Mouse (Mus musculus) limb, embryonic 13.5 days (tissue): ENCODE results near the gene Pbx3. TPM values are rescaled to one million over a fixed set of nuclear protein-coding genes. Genes with fewer than 3 reads are reported as not detected.

Experiments
- ATAC-seq: fragments of 200-750 bp; cut with Nextera tagmentation; 2 replicates; pipeline ENCODE4 v1.8.0; 2017; ENCODE audit warnings: low read depth, moderate number of reproducible peaks, moderate TSS enrichment; ENCODE audit not compliant: low FRiP score
- H3K27ac ChIP-seq: fragments of 300-500 bp; sonication (generic); 2 replicates; pipeline ENCODE4 v1.5.1; 2015; ENCODE audit warnings: inconsistent platforms, mild to moderate bottlenecking, moderate library complexity
- H3K27me3 ChIP-seq: fragments of 300-500 bp; sonication (generic); 2 replicates; pipeline ENCODE4 v1.6.1; 2015; ENCODE audit warnings: mild to moderate bottlenecking, inconsistent platforms
- H3K36me3 ChIP-seq: fragments of 300-500 bp; sonication (generic); 2 replicates; pipeline ENCODE4 v1.6.1; 2015; ENCODE audit warnings: inconsistent platforms, mild to moderate bottlenecking, moderate library complexity
- H3K4me1 ChIP-seq: fragments of 300-500 bp; sonication (generic); 2 replicates; pipeline ENCODE4 v1.6.1; 2015; ENCODE audit warnings: inconsistent platforms
- H3K4me2 ChIP-seq: fragments of 300-500 bp; sonication (generic); replicated peaks from 2 replicates; pipeline ENCODE4 v1.6.1; 2015; ENCODE audit warnings: inconsistent platforms, mild to moderate bottlenecking, moderate library complexity
- H3K4me3 ChIP-seq: fragments of 300-500 bp; sonication (generic); 2 replicates; pipeline ENCODE4 v1.5.1; 2015; ENCODE audit warnings: moderate library complexity, mild to moderate bottlenecking, inconsistent platforms
- H3K9ac ChIP-seq: fragments of 300-500 bp; sonication (generic); 2 replicates; pipeline ENCODE4 v1.6.1; 2015; ENCODE audit warnings: mild to moderate bottlenecking, inconsistent platforms
- H3K9me3 ChIP-seq: fragments of 300-500 bp; sonication (generic); 2 replicates; pipeline ENCODE4 v1.6.1; 2016; ENCODE audit warnings: inconsistent platforms
- WGBS: fragments of 180-500 bp; shearing (Covaris S2); methylation state at CpG from one replicate; pipeline ENCODE4 v1.1.7; 2015; 5-methylcytosine and 5-hydroxymethylcytosine counted together
- polyA plus RNA-seq: library from polyadenylated mRNA; unstranded; fragments of >200 nt; fragmentation: Nextera tagmentation; extraction: Ambion mirVana; gene quantifications from 2 replicates; pipeline ENCODE4 v1.2.1, GENCODE M21; 2015

Gene Pbx3
- polyA plus RNA-seq, 1 experiment from 2014 or later: 23.8 TPM

GRCm38 (mm10) chr2:34240885-34241284 lies 132.1 kb downstream of the Pbx3 start:
- Histone ChIP-seq H3K27me3 (peaks cover 19% of the 10 kb centered on the region), H3K36me3 (no peaks in the 10 kb centered on the region), H3K4me1 (peaks cover 6% of the 10 kb centered on the region), H3K27ac (no peak overlapping the region), H3K4me2 (no peak overlapping the region), H3K9ac (no peak overlapping the region), H3K4me3 (no peak overlapping the region), H3K9me3 (no peaks in the 10 kb centered on the region)
- no peak for ATAC-seq

- Histone ChIP-seq H3K4me3 (no peak overlapping the region), H3K9ac (no peak overlapping the region), H3K9me3 (no peaks in the 10 kb centered on the region), H3K36me3 (no peaks in the 10 kb centered on the region), H3K27me3 (peaks cover 22% of the 10 kb centered on the region), H3K4me2 (no peak overlapping the region), H3K4me1 (peaks cover 11% of the 10 kb centered on the region), H3K27ac (no peak overlapping the region)
- 71% methylated on average over 4 of the region's 4 CpGs for WGBS
- no peak for ATAC-seq
These were observed 133.6 kb downstream of the Pbx3 start for GRCm38 (mm10) chr2:34239315-34239858.

GRCm38 (mm10) chr2:34235467-34236075 lies 137.4 kb downstream of the Pbx3 start:
- 24% methylated on average over 8 of the region's 8 CpGs for WGBS
- H3K27ac ChIP-seq: no peak overlapping the region
- ATAC-seq: no peak
- H3K9ac ChIP-seq: no peak overlapping the region
- H3K27me3 ChIP-seq: peaks cover 18% of the 10 kb centered on the region
- no peaks in the 10 kb centered on the region for H3K9me3 ChIP-seq
- no peak overlapping the region for H3K4me3 ChIP-seq
- H3K36me3 ChIP-seq: no peaks in the 10 kb centered on the region
- H3K4me1 ChIP-seq: peaks cover 27% of the 10 kb centered on the region
- H3K4me2 ChIP-seq: 0 out of 2 replicates have a peak overlapping the region, but pooled peaks have one; percentile 14

- H3K4me2 ChIP-seq: no peak overlapping the region
- H3K27ac ChIP-seq: no peak overlapping the region
- WGBS: 35% methylated on average over 1 of the region's 1 CpGs
- peaks cover 9% of the 10 kb centered on the region for H3K27me3 ChIP-seq
- no peaks in the 10 kb centered on the region for H3K9me3 ChIP-seq
- H3K9ac ChIP-seq: no peak overlapping the region
- ATAC-seq: no peak
- no peak overlapping the region for H3K4me3 ChIP-seq
- H3K36me3 ChIP-seq: no peaks in the 10 kb centered on the region
- H3K4me1 ChIP-seq: peaks cover 37% of the 10 kb centered on the region
These were observed 138.7 kb downstream of the Pbx3 start for GRCm38 (mm10) chr2:34234274-34234673.

- ATAC-seq: no peak
- H3K27ac ChIP-seq: no peak overlapping the region
- no peaks in the 10 kb centered on the region for H3K9me3 ChIP-seq
- 51% methylated on average over 5 of the region's 5 CpGs for WGBS
- no peak overlapping the region for H3K9ac ChIP-seq
- no peaks in the 10 kb centered on the region for H3K36me3 ChIP-seq
- no peak overlapping the region for H3K4me3 ChIP-seq
- no peak overlapping the region for H3K4me2 ChIP-seq
- H3K4me1 ChIP-seq: peaks cover 43% of the 10 kb centered on the region
- H3K27me3 ChIP-seq: peaks cover 8% of the 10 kb centered on the region; the same call in 1 of the 2 replicates
These were observed 139.7 kb downstream of the Pbx3 start for GRCm38 (mm10) chr2:34233271-34233670.

- no peak overlapping the region for H3K27ac ChIP-seq
- WGBS: 73% methylated on average over 4 of the region's 4 CpGs
- no peaks in the 10 kb centered on the region for H3K36me3 ChIP-seq
- H3K4me3 ChIP-seq: no peak overlapping the region
- H3K27me3 ChIP-seq: no peaks in the 10 kb centered on the region
- H3K4me2 ChIP-seq: no peak overlapping the region
- no peak overlapping the region for H3K9ac ChIP-seq
- no peak for ATAC-seq
- H3K9me3 ChIP-seq: no peaks in the 10 kb centered on the region
- peaks cover 35% of the 10 kb centered on the region for H3K4me1 ChIP-seq
These were observed 145.3 kb downstream of the Pbx3 start for GRCm38 (mm10) chr2:34227688-34228087.

GRCm38 (mm10) chr2:34225470-34225869 lies 147.5 kb downstream of the Pbx3 start:
- Histone ChIP-seq H3K27ac (no peak overlapping the region), H3K36me3 (no peaks in the 10 kb centered on the region), H3K4me1 (peaks cover 25% of the 10 kb centered on the region), H3K4me2 (no peak overlapping the region), H3K4me3 (no peak overlapping the region), H3K9me3 (no peaks in the 10 kb centered on the region), H3K9ac (no peak overlapping the region), H3K27me3 (no peaks in the 10 kb centered on the region)
- WGBS: 44% methylated on average over 6 of the region's 6 CpGs
- no peak for ATAC-seq

GRCm38 (mm10) chr2:34221477-34221876 lies 151.5 kb downstream of the Pbx3 start:
- no peak overlapping the region for H3K4me3 ChIP-seq
- ATAC-seq: no peak
- no peaks in the 10 kb centered on the region for H3K27me3 ChIP-seq
- no peaks in the 10 kb centered on the region for H3K36me3 ChIP-seq
- no peak overlapping the region for H3K9ac ChIP-seq
- H3K9me3 ChIP-seq: no peaks in the 10 kb centered on the region
- peaks cover 2% of the 10 kb centered on the region; the same call in 1 of the 2 replicates for H3K4me1 ChIP-seq
- WGBS: 89% methylated on average over 3 of the region's 3 CpGs
- no peak overlapping the region for H3K4me2 ChIP-seq
- no peak overlapping the region for H3K27ac ChIP-seq

GRCm38 (mm10) chr2:34219150-34219549 lies 153.8 kb downstream of the Pbx3 start:
- no peak overlapping the region for H3K4me2 ChIP-seq
- H3K4me1 ChIP-seq: 0 out of 2 replicates have a peak, but pooled peaks cover 11% of the 10 kb centered on the region
- no peaks in the 10 kb centered on the region for H3K36me3 ChIP-seq
- 97% methylated on average over 1 of the region's 1 CpGs for WGBS
- no peaks in the 10 kb centered on the region for H3K9me3 ChIP-seq
- H3K9ac ChIP-seq: no peak overlapping the region
- no peak overlapping the region for H3K27ac ChIP-seq
- no peaks in the 10 kb centered on the region for H3K27me3 ChIP-seq
- ATAC-seq: no peak
- no peak overlapping the region for H3K4me3 ChIP-seq

- no peak for ATAC-seq
- no peak overlapping the region for H3K9ac ChIP-seq
- 72% methylated on average over 5 of the region's 5 CpGs for WGBS
These were observed 155.3 kb downstream of the Pbx3 start for GRCm38 (mm10) chr2:34217596-34217995.

GRCm38 (mm10) chr2:34215496-34215895 lies 157.4 kb downstream of the Pbx3 start:
- Histone ChIP-seq H3K9me3 (no peaks in the 10 kb centered on the region), H3K4me3 (no peak overlapping the region), H3K4me2 (no peak overlapping the region), H3K4me1 (0 out of 2 replicates have a peak, but pooled peaks cover 11% of the 10 kb centered on the region), H3K36me3 (peaks cover 5% of the 10 kb centered on the region), H3K27ac (no peak overlapping the region), H3K9ac (no peak overlapping the region), H3K27me3 (no peaks in the 10 kb centered on the region)
- WGBS: 45% methylated on average over 5 of the region's 5 CpGs
- ATAC-seq: no peak

More at GRCm38 (mm10) chr2:34217596-34217995, 155.3 kb downstream of the Pbx3 start:
- Histone ChIP-seq H3K4me1 (0 out of 2 replicates have a peak, but pooled peaks cover 11% of the 10 kb centered on the region), H3K4me3 (no peak overlapping the region), H3K27ac (no peak overlapping the region), H3K4me2 (no peak overlapping the region), H3K9me3 (no peaks in the 10 kb centered on the region), H3K27me3 (no peaks in the 10 kb centered on the region), H3K36me3 (no peaks in the 10 kb centered on the region)

GRCm38 (mm10) chr2:34212418-34212817 lies 160.5 kb downstream of the Pbx3 start:
- WGBS: 93% methylated on average over 1 of the region's 1 CpGs
- no peak overlapping the region for H3K9ac ChIP-seq
- H3K4me2 ChIP-seq: no peak overlapping the region
- H3K4me1 ChIP-seq: 0 out of 2 replicates have a peak, but pooled peaks cover 11% of the 10 kb centered on the region
- no peak for ATAC-seq
- no peak overlapping the region for H3K4me3 ChIP-seq
- no peaks in the 10 kb centered on the region for H3K9me3 ChIP-seq
- no peak overlapping the region for H3K27ac ChIP-seq
- H3K27me3 ChIP-seq: no peaks in the 10 kb centered on the region
- H3K36me3 ChIP-seq: peaks cover 9% of the 10 kb centered on the region

GRCm38 (mm10) chr2:34204797-34205196 lies 168.1 kb downstream of the Pbx3 start:
- 89% methylated on average over 8 of the region's 8 CpGs for WGBS
- no peak for ATAC-seq

More at GRCm38 (mm10) chr2:34204797-34205196, 168.1 kb downstream of the Pbx3 start:
- no peak overlapping the region for H3K9ac ChIP-seq
- H3K4me3 ChIP-seq: no peak overlapping the region
- no peak overlapping the region for H3K4me2 ChIP-seq
- H3K27ac ChIP-seq: no peak overlapping the region
- H3K9me3 ChIP-seq: no peaks in the 10 kb centered on the region
- no peaks in the 10 kb centered on the region for H3K27me3 ChIP-seq
- no peaks in the 10 kb centered on the region for H3K4me1 ChIP-seq
- peaks cover 12% of the 10 kb centered on the region; the same call in 1 of the 2 replicates for H3K36me3 ChIP-seq
